ENCODE assay signal across 9 mouse cellular contexts in the genomic region with DNA sequence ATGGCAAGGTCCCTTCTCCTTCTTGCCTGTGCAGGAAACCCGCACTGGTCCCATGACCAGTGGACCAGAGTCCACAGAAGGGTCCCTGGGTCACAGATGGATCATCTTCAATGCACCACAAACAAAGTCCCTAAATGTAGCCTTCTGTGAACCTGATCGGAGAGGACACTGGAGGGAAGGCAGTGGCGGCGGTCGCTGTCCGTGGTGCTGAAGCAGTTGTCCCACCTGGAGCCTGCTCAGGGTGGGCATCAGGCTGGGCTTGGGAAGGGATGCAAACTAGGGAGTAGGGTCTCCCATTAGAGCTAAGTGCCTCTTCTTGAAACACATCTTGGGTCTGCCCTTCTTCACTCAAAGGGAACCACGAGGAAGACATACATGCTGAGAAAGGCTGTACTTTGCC. TPM values are rescaled to one million over a fixed set of nuclear protein-coding genes. Genes with fewer than 3 reads are reported as not detected.
A peak's percentile ranks its signal among the peaks of the same experiment; 100 is the strongest.
DNase-seq lines count a peak whose midpoint lies in the region; ATAC-seq and TF ChIP-seq lines count a peak whose summit lies in the region.
"Had no signal": no experiment of that assay in that cellular context is flagged by ENCODE, and none has a peak within 500 bp of the region (broad histone marks: within the 10 kb centered on the region; RNA-seq: fewer than 3 reads in every experiment).

No protein-coding gene starts in this region.

- no peaks in the 10 kb centered on the region for H3K9me3 ChIP-seq in G1E (replicated peaks)
- no peaks in the 10 kb centered on the region for H3K9me3 ChIP-seq in embryonic facial prominence, embryonic 10.5 days

- no peak for ATAC-seq in G1E (ENCODE audit: extremely low read depth, insufficient number of reproducible peaks, low FRiP score, poor library complexity, severe bottlenecking)

- no peaks in the 10 kb centered on the region for H3K36me3 ChIP-seq in G1E (replicated peaks)
- H3K36me3 ChIP-seq in embryonic facial prominence, embryonic 10.5 days (replicated peaks): no peaks in the 10 kb centered on the region

- peaks cover 5% of the 10 kb centered on the region; the same call in 1 of the 2 replicates for H3K27me3 ChIP-seq in G1E (ENCODE audit: insufficient read depth, low read length)
- peaks cover 57% of the 10 kb centered on the region for H3K27me3 ChIP-seq in embryonic facial prominence, embryonic 10.5 days (replicated peaks; ENCODE audit: low read depth, poor library complexity, severe bottlenecking)

- TF ChIP-seq CTCF in G1E (IDR thresholded peaks at IDR 0.05; ENCODE audit: low read depth, low read length): no peak

- peak; percentile 26 for DNase-seq in kidney, adult 9 months
- no peak for DNase-seq in kidney, adult 11 months
- peak; percentile 75 for DNase-seq in G1E (ENCODE audit: low spot score)
- peak; percentile 85 for DNase-seq in embryonic facial prominence, embryonic 10.5 days (ENCODE audit: low spot score)
- DNase-seq in naive thymus-derived CD4-positive, alpha-beta T cell, adult 2 months (ENCODE audit: low read depth): peak; percentile 10
- no peak for DNase-seq in frontal cortex, postnatal 14 days (ENCODE audit: low spot score in 2 of 2)
- no peak for DNase-seq in right cerebral cortex, postnatal 14 days
- no peak for DNase-seq in cerebellum, adult 9-10 months

- WGBS in embryonic facial prominence, embryonic 10.5 days: 5% methylated on average over 7 of the region's 7 CpGs

- H3K4me1 ChIP-seq in G1E (ENCODE audit: insufficient read depth, low read depth, low read length): peaks cover 2% of the 10 kb centered on the region; the same call in 1 of the 2 replicates
- H3K4me1 ChIP-seq in embryonic facial prominence, embryonic 10.5 days: peaks cover 53% of the 10 kb centered on the region

- no peak overlapping the region for H3K27ac ChIP-seq in embryonic facial prominence, embryonic 10.5 days (replicated peaks)

- H3K4me3 ChIP-seq in G1E (ENCODE audit: low read depth, low read length): no peak overlapping the region
- no peak overlapping the region for H3K4me3 ChIP-seq in embryonic facial prominence, embryonic 10.5 days

RNA-seq across cellular contexts. Expression of a gene that starts 31.4 kb away (rescaled TPM):
- total RNA-seq in G1E (2014; fragmentation: Nextera tagmentation) (not detected in 2 replicates), G1E (2017) (0.60 and 0.70 TPM in 2 replicates)
- not detected in 2 replicates for polyA plus RNA-seq in G1E (2012)
- not detected in 2 replicates for polyA plus RNA-seq in embryonic facial prominence, embryonic 10.5 days (2016; fragmentation: Nextera tagmentation; extraction: Ambion mirVana)
- total RNA-seq: heart, adult 8-10 months had no signal

RNA-seq across cellular contexts. Expression of a gene that starts 33.1 kb away (rescaled TPM):
- total RNA-seq in G1E (2014; fragmentation: Nextera tagmentation): not detected in 2 replicates
- under 0.01 and 0.22 TPM in 2 replicates for total RNA-seq in G1E (2017)
- not detected in 2 replicates for polyA plus RNA-seq in G1E (2012)
- 2.9 and 3.3 TPM in 2 replicates for polyA plus RNA-seq in embryonic facial prominence, embryonic 10.5 days (2016; fragmentation: Nextera tagmentation; extraction: Ambion mirVana)

RNA-seq across cellular contexts. Expression of a gene that starts 34.3 kb away (rescaled TPM):
- total RNA-seq in G1E (2014; fragmentation: Nextera tagmentation) (0.58 TPM in 1 of 2 replicates, not detected in the other), G1E (2017) (12.9 and 15.4 TPM in 2 replicates)
- polyA plus RNA-seq in G1E (2012): not detected in 2 replicates
- polyA plus RNA-seq in embryonic facial prominence, embryonic 10.5 days (2016; fragmentation: Nextera tagmentation; extraction: Ambion mirVana): not detected in 2 replicates

RNA-seq across cellular contexts. Expression of a gene that starts 54.0 kb away (rescaled TPM):
- total RNA-seq in G1E (2014; fragmentation: Nextera tagmentation) (not detected in 2 replicates), G1E (2017) (not detected in 2 replicates)
- polyA plus RNA-seq in G1E (2012): not detected in 2 replicates
- polyA plus RNA-seq in embryonic facial prominence, embryonic 10.5 days (2016; fragmentation: Nextera tagmentation; extraction: Ambion mirVana): 0.33 TPM in 1 of 2 replicates, not detected in the other

RNA-seq across cellular contexts. Expression of a gene that starts 55.1 kb away (rescaled TPM):
- 0.75 TPM in 1 of 2 replicates, not detected in the other for total RNA-seq in G1E (2014; fragmentation: Nextera tagmentation)
- 14.2 and 14.5 TPM in 2 replicates for total RNA-seq in G1E (2017)
- polyA plus RNA-seq in G1E (2012): 0.12 and 0.14 TPM in 2 replicates
- polyA plus RNA-seq in embryonic facial prominence, embryonic 10.5 days (2016; fragmentation: Nextera tagmentation; extraction: Ambion mirVana): not detected in 2 replicates

Comparison
In these comparisons a context has a peak if more than half of its experiments do, and no peak if none do; other contexts are left out.
1. DNase-seq: peak in kidney, adult 9 months (single experiment), G1E (single experiment), embryonic facial prominence, embryonic 10.5 days (single experiment) and naive thymus-derived CD4-positive, alpha-beta T cell, adult 2 months (single experiment); none in kidney, adult 11 months (single experiment), frontal cortex, postnatal 14 days (0 of 2), right cerebral cortex, postnatal 14 days (single experiment) and cerebellum, adult 9-10 months (single experiment).